Mouse (Mus musculus): ENCODE measurements around the gene Taok2. TPM values are rescaled to one million over a fixed set of nuclear protein-coding genes. Genes with fewer than 3 reads are reported as not detected.

The Taok2 gene
- polyA plus RNA-seq, 1 experiment from 2014 or later: 56.4 TPM

DNA sequence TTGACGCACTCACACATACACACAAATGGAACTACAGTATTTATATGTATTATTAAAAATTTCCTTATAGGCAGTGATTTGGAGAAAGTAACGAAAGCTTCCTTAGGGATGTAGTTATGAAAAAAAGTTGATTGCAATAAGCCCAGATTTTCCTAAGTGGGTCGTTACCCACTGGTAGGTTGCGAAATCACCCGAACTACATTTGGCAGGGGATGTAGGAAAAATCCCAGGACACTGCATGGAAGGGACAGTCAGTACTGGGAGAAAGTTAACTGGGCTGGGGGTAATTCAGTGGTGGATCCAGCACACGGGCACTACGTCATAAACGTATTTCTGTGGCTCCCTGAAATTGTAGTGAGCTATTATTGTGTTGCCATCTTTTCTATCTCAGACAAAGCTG is 68.0 kb downstream of the Taok2 start:
- no peak for DNase-seq (ENCODE audit: low spot score)
- H3K36me3 ChIP-seq: no peaks in the 10 kb centered on the region
- no peak overlapping the region for H3K27ac ChIP-seq
- no peaks in the 10 kb centered on the region for H3K9me3 ChIP-seq
- no peak overlapping the region for H3K4me3 ChIP-seq
- peaks cover 16% of the 10 kb centered on the region for H3K4me1 ChIP-seq (replicated peaks)
- 88% methylated on average over 8 of the region's 8 CpGs for WGBS
- H3K27me3 ChIP-seq (ENCODE audit: insufficient read depth, poor library complexity, severe bottlenecking): peaks cover 7% of the 10 kb centered on the region; the same call in 1 of the 2 replicates

DNA sequence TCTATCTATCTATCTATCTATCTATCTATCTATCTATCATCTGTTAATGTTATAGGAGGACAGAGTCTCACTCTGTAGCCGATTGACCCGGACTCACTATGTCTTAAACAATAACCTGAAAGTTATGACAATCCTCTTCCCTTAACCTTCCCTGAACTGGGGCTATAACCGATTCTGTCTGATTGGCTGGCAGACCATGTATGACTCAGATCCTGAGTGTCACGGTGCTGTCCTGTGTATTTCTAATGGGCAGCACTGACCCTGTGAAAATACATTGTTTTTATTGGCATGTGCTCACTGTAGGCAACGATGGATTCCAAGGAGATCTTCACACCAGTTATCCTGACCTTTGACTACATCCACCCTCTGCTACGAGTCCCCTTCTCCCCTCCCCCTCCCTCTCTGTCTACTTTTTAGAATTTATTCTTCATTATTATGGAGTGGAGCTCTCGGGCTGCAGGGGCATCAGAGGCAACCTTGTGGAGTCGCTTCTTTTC is 68.7 kb downstream of the Taok2 start:
- no peaks in the 10 kb centered on the region for H3K36me3 ChIP-seq
- no peak overlapping the region for H3K27ac ChIP-seq
- H3K9me3 ChIP-seq: no peaks in the 10 kb centered on the region
- H3K4me3 ChIP-seq: no peak overlapping the region
- no peak for DNase-seq (ENCODE audit: low spot score)
- peaks cover 16% of the 10 kb centered on the region for H3K4me1 ChIP-seq (replicated peaks)
- WGBS: 52% methylated on average over 8 of the region's 8 CpGs
- H3K27me3 ChIP-seq (ENCODE audit: insufficient read depth, poor library complexity, severe bottlenecking): peaks cover 4% of the 10 kb centered on the region; the same call in 1 of the 2 replicates

Other genes with a start within 250 kb of the Taok2 start
- gene Sgf29, start 235.4 kb downstream of the Taok2 start, polyA plus RNA-seq (2016; fragmentation: Nextera tagmentation; extraction: Ambion mirVana): 57.6 and 62.7 TPM in 2 replicates
- 0.19 and 0.30 TPM in 2 replicates for gene Sult1a1, start 208.3 kb downstream of the Taok2 start, polyA plus RNA-seq (2016; fragmentation: Nextera tagmentation; extraction: Ambion mirVana)
- gene Bola2, start 189.3 kb downstream of the Taok2 start, polyA plus RNA-seq (2016; fragmentation: Nextera tagmentation; extraction: Ambion mirVana): 208 and 212 TPM in 2 replicates
- 15.3 and 16.6 TPM in 2 replicates for gene Slx1b, start 188.9 kb downstream of the Taok2 start, polyA plus RNA-seq (2016; fragmentation: Nextera tagmentation; extraction: Ambion mirVana)
- gene Coro1a, start 176.9 kb downstream of the Taok2 start, polyA plus RNA-seq (2016; fragmentation: Nextera tagmentation; extraction: Ambion mirVana): 49.2 and 59.5 TPM in 2 replicates
- 62.5 and 63.8 TPM in 2 replicates for gene Mapk3, start 125.1 kb downstream of the Taok2 start, polyA plus RNA-seq (2016; fragmentation: Nextera tagmentation; extraction: Ambion mirVana)
- 0.55 and 1.3 TPM in 2 replicates for gene Gdpd3, start 118.4 kb downstream of the Taok2 start, polyA plus RNA-seq (2016; fragmentation: Nextera tagmentation; extraction: Ambion mirVana)
- gene Ypel3, start 107.7 kb downstream of the Taok2 start, polyA plus RNA-seq (2016; fragmentation: Nextera tagmentation; extraction: Ambion mirVana): 51.3 and 89.7 TPM in 2 replicates
- gene Tbx6, start 103.2 kb downstream of the Taok2 start, polyA plus RNA-seq (2016; fragmentation: Nextera tagmentation; extraction: Ambion mirVana): 0.22 and 0.47 TPM in 2 replicates
- gene Ppp4c, start 92.2 kb downstream of the Taok2 start, polyA plus RNA-seq (2016; fragmentation: Nextera tagmentation; extraction: Ambion mirVana): 391 and 411 TPM in 2 replicates
- gene Fam57b, start 87.0 kb downstream of the Taok2 start, polyA plus RNA-seq (2016; fragmentation: Nextera tagmentation; extraction: Ambion mirVana): 4.7 and 12.7 TPM in 2 replicates
- gene 4930451I11Rik, start 53.1 kb downstream of the Taok2 start, polyA plus RNA-seq (2016; fragmentation: Nextera tagmentation; extraction: Ambion mirVana): not detected in 2 replicates
- gene Doc2a, start 37.3 kb downstream of the Taok2 start, polyA plus RNA-seq (2016; fragmentation: Nextera tagmentation; extraction: Ambion mirVana): 4.9 and 5.5 TPM in 2 replicates
- gene Hirip3, start 22.7 kb downstream of the Taok2 start, polyA plus RNA-seq (2016; fragmentation: Nextera tagmentation; extraction: Ambion mirVana): 38.7 and 48.1 TPM in 2 replicates
- 102 and 105 TPM in 2 replicates for gene Ino80e, start 22.3 kb downstream of the Taok2 start, polyA plus RNA-seq (2016; fragmentation: Nextera tagmentation; extraction: Ambion mirVana)
- gene Tmem219, start 38.2 kb upstream of the Taok2 start, polyA plus RNA-seq (2016; fragmentation: Nextera tagmentation; extraction: Ambion mirVana): 31.6 and 37.9 TPM in 2 replicates
- gene Kctd13, start 44.2 kb upstream of the Taok2 start, polyA plus RNA-seq (2016; fragmentation: Nextera tagmentation; extraction: Ambion mirVana): 23.9 and 35.5 TPM in 2 replicates
- gene Asphd1, start 64.9 kb upstream of the Taok2 start, polyA plus RNA-seq (2016; fragmentation: Nextera tagmentation; extraction: Ambion mirVana): 0.41 and 1.2 TPM in 2 replicates
- 2.3 and 7.6 TPM in 2 replicates for gene Sez6l2, start 65.9 kb upstream of the Taok2 start, polyA plus RNA-seq (2016; fragmentation: Nextera tagmentation; extraction: Ambion mirVana)
- 92.5 and 103 TPM in 2 replicates for gene Cdipt, start 91.2 kb upstream of the Taok2 start, polyA plus RNA-seq (2016; fragmentation: Nextera tagmentation; extraction: Ambion mirVana)
- 0.63 and 1.0 TPM in 2 replicates for gene Cdiptos, start 91.4 kb upstream of the Taok2 start, polyA plus RNA-seq (2016; fragmentation: Nextera tagmentation; extraction: Ambion mirVana)
- gene Mvp, start 129.9 kb upstream of the Taok2 start, polyA plus RNA-seq (2016; fragmentation: Nextera tagmentation; extraction: Ambion mirVana): 5.0 and 6.1 TPM in 2 replicates
- 0.25 and 0.55 TPM in 2 replicates for gene Pagr1b, start 131.8 kb upstream of the Taok2 start, polyA plus RNA-seq (2016; fragmentation: Nextera tagmentation; extraction: Ambion mirVana)
- 84.3 and 130 TPM in 2 replicates for gene Pagr1a, start 132.6 kb upstream of the Taok2 start, polyA plus RNA-seq (2016; fragmentation: Nextera tagmentation; extraction: Ambion mirVana)
- 17.6 and 75.1 TPM in 2 replicates for gene Gm42742, start 136.4 kb upstream of the Taok2 start, polyA plus RNA-seq (2016; fragmentation: Nextera tagmentation; extraction: Ambion mirVana)
- 3.3 and 4.4 TPM in 2 replicates for gene Prrt2, start 136.5 kb upstream of the Taok2 start, polyA plus RNA-seq (2016; fragmentation: Nextera tagmentation; extraction: Ambion mirVana)
- 66.7 and 83.1 TPM in 2 replicates for gene Maz, start 142.3 kb upstream of the Taok2 start, polyA plus RNA-seq (2016; fragmentation: Nextera tagmentation; extraction: Ambion mirVana)
- 161 and 193 TPM in 2 replicates for gene Kif22, start 157.8 kb upstream of the Taok2 start, polyA plus RNA-seq (2016; fragmentation: Nextera tagmentation; extraction: Ambion mirVana)
- not detected in 2 replicates for gene Zg16, start 202.6 kb upstream of the Taok2 start, polyA plus RNA-seq (2016; fragmentation: Nextera tagmentation; extraction: Ambion mirVana)
- gene AI467606, start 206.7 kb upstream of the Taok2 start, polyA plus RNA-seq (2016; fragmentation: Nextera tagmentation; extraction: Ambion mirVana): 0.80 and 0.81 TPM in 2 replicates
- 2.6 and 4.9 TPM in 2 replicates for gene Qprt, start 237.5 kb upstream of the Taok2 start, polyA plus RNA-seq (2016; fragmentation: Nextera tagmentation; extraction: Ambion mirVana)